Comparison of ENCODE assay signal across 8 mouse cellular contexts in genomic region chr16:31878573-31879257, GRCm38 (mm10). TPM values are rescaled to one million over a fixed set of nuclear protein-coding genes. Genes with fewer than 3 reads are reported as not detected.
DNase-seq lines count a peak whose midpoint lies in the region; ATAC-seq lines count a peak whose summit lies in the region.

TSS of gene Meltf (plus strand) at chr16:31878810.

- no peak within 1 kb of the TSS for H3K27ac ChIP-seq in lung, embryonic 15.5 days

- H3K4me3 ChIP-seq in lung, embryonic 15.5 days: no peak within 1 kb of the TSS

- peaks cover 4% of the 10 kb centered on the region; the same call in 1 of the 2 replicates for H3K36me3 ChIP-seq in lung, embryonic 15.5 days

- no peaks in the 10 kb centered on the region for H3K9me3 ChIP-seq in lung, embryonic 15.5 days

- ATAC-seq in granulocyte monocyte progenitor cell, adult 5-6 weeks (replicated peaks; ENCODE audit: poor library complexity, severe bottlenecking): peak; percentile 92
- ATAC-seq in lung, embryonic 15.5 days (ENCODE audit: borderline replicate concordance, extremely low read depth, low FRiP score, low TSS enrichment): peak; percentile 50; the same call in 1 of the 2 replicates

- no peak within 1 kb of the TSS for H3K9ac ChIP-seq in lung, embryonic 15.5 days

- peak within 1 kb of the TSS; percentile 25 for H3K4me2 ChIP-seq in lung, embryonic 15.5 days

- H3K4me1 ChIP-seq in lung, embryonic 15.5 days: peaks cover 9% of the 10 kb centered on the region; the same call in 1 of the 2 replicates

- WGBS in lung, embryonic 15.5 days: 30% methylated on average over 21 of the region's 21 CpGs

- H3K27me3 ChIP-seq in lung, embryonic 15.5 days: no peaks in the 10 kb centered on the region

- DNase-seq in 3T3-L1 (ENCODE audit: low read depth, low spot score): peak; percentile 73
- DNase-seq in NIH3T3 (ENCODE audit: low read depth): peak; percentile 70
- peak; percentile 84 to 88 for DNase-seq in cerebellum, postnatal 25 days
- DNase-seq in kidney, adult 18-20 months: peak; percentile 81
- peak; percentile 77 for DNase-seq in ovary, postnatal 14 days (ENCODE audit: low spot score)
- DNase-seq in urinary bladder, postnatal 36 days (ENCODE audit: low spot score in 2 of 2): peak; percentile 71 to 80

RNA-seq across cellular contexts. Expression of gene Meltf, which starts in this region (rescaled TPM):
- total RNA-seq in granulocyte monocyte progenitor cell, adult 5-6 weeks (2014; fragmentation: Nextera tagmentation): 0.17 TPM in 1 of 2 replicates, not detected in the other
- total RNA-seq in granulocyte monocyte progenitor cell, adult 5-6 weeks (2017): not detected in 2 replicates
- 0.11 TPM in 1 of 2 replicates, not detected in the other for polyA plus RNA-seq in lung, embryonic 15.5 days (2015; fragmentation: Nextera tagmentation; extraction: Ambion mirVana)

Comparison
In these comparisons a context has a peak if more than half of its experiments do, and no peak if none do; other contexts are left out.
1. Peak in ATAC-seq in granulocyte monocyte progenitor cell, adult 5-6 weeks; RNA of the gene not detected or under 1 TPM.
2. Peak in ATAC-seq and H3K4me2 ChIP-seq in lung, embryonic 15.5 days; RNA of the gene not detected or under 1 TPM.